Mouse (Mus musculus) small intestine, adult 2 months (tissue): Measurements from ENCODE around the gene Zfp57.

Experiments
- CTCF ChIP-seq: fragments of 200-500 bp; IDR thresholded peaks from 2 replicates; pipeline ENCODE4 v1.5.1; 2012; ENCODE audit warnings: low read depth, mild to moderate bottlenecking, control low read depth, inconsistent platforms, low read length, moderate library complexity, mixed read lengths; ENCODE audit not compliant: insufficient replicate concordance, insufficient read length; ENCODE audit errors: extremely low read depth
- POLR2A ChIP-seq: fragments of 200-500 bp; IDR thresholded peaks from 2 replicates; pipeline ENCODE4 v1.6.1; 2012; ENCODE audit warnings: low read depth, mild to moderate bottlenecking, control low read depth, inconsistent platforms, low read length, moderate library complexity

DNA sequence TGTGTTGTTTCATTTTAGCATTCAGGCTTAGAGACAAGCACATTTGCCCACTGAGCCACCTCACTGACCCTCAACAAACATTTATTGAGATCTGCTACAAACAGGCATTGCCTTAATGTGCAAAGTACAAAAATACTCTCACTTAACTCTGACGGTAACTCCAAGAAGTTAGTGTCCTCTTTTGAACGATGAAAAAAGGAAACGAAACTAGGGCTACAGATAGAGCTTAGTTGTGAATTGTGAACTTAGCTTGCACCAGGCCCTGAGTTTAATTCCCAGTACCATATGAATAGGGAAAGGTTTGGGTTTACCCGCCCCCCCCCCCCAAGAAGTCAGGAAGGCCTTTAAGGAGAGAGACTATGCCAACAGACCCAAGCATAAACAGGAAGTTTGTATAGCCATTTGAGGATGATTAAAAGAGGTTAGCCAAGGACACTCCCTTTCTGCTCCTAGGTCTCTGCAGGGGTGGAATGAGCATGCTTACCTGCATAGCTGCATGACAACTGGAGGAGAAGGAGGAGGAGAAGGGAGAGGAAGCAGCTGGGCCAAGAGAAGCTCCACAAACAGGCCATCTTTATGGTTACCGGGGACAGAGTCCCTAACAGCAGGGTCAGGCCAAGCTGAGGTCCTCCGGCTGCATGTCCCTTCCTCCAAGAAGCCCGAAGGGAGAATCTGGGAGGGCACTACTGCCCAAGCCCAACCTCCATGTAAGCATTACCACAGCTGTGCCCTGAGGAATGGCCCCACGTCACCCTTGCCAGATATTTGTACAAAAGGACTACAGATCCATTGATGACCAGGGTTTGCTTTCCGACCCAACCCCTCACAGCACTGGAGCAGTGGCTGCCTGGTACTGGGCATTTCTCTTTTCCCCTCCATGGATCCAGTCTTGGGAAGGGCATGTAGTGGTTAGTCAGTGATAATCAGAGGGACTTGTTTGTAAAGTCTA is 21.9 kb downstream of the Zfp57 start, which contains the start of gene Mog:
- no peak for TF ChIP-seq CTCF
- TF ChIP-seq POLR2A: no peak
